Comparison of ENCODE assay signal across 10 mouse cellular contexts in genomic region chr11:103139951-103140762, GRCm38 (mm10). TPM values are rescaled to one million over a fixed set of nuclear protein-coding genes. Genes with fewer than 3 reads are reported as not detected.
A peak's percentile ranks its signal among the peaks of the same experiment; 100 is the strongest.
DNase-seq lines count a peak whose midpoint lies in the region; ATAC-seq lines count a peak whose summit lies in the region.
"Had no signal": no experiment of that assay in that cellular context is flagged by ENCODE, and none has a peak within 500 bp of the region (broad histone marks: within the 10 kb centered on the region; RNA-seq: fewer than 3 reads in every experiment).

No protein-coding gene starts in this region.

- H3K27ac ChIP-seq in heart, embryonic 11.5 days (ENCODE audit: low read depth, low read length) = 0 out of 2 replicates have a peak overlapping the region, but pooled peaks have one; percentile 82
- 0 out of 2 replicates have a peak overlapping the region, but pooled peaks have one; percentile 65 for H3K27ac ChIP-seq in midbrain, embryonic 10.5 days (replicated peaks)
- H3K27ac ChIP-seq in midbrain, embryonic 16.5 days (ENCODE audit: low read length) = no peak overlapping the region
- H3K27ac ChIP-seq in hindbrain, embryonic 16.5 days (ENCODE audit: low read depth, low read length) = peak overlapping the region; percentile 93; the same call in 1 of the 2 replicates
- H3K27ac ChIP-seq in stomach, embryonic 16.5 days (ENCODE audit: low read length) = peak overlapping the region; percentile 98
- H3K27ac ChIP-seq: midbrain, embryonic 13.5 days had no signal

- H3K4me1 ChIP-seq in heart, embryonic 11.5 days (ENCODE audit: control insufficient read depth, insufficient read depth, low read length) = peaks cover 33% of the 10 kb centered on the region
- peaks cover 41% of the 10 kb centered on the region for H3K4me1 ChIP-seq in midbrain, embryonic 10.5 days
- H3K4me1 ChIP-seq in midbrain, embryonic 16.5 days (ENCODE audit: control insufficient read depth, insufficient read depth, low read length) = peaks cover 27% of the 10 kb centered on the region
- H3K4me1 ChIP-seq in hindbrain, embryonic 16.5 days (ENCODE audit: control insufficient read depth, insufficient read depth, low read depth, low read length) = peaks cover 18% of the 10 kb centered on the region
- H3K4me1 ChIP-seq in stomach, embryonic 16.5 days (ENCODE audit: control insufficient read depth, insufficient read depth, low read length) = peaks cover 31% of the 10 kb centered on the region

- no peak overlapping the region for H3K4me3 ChIP-seq in heart, embryonic 11.5 days (ENCODE audit: low read depth, low read length)
- H3K4me3 ChIP-seq in midbrain, embryonic 10.5 days = no peak overlapping the region
- H3K4me3 ChIP-seq in midbrain, embryonic 16.5 days (ENCODE audit: low read depth, low read length) = no peak overlapping the region
- H3K4me3 ChIP-seq in hindbrain, embryonic 16.5 days (ENCODE audit: low read length) = no peak overlapping the region
- H3K4me3 ChIP-seq in stomach, embryonic 16.5 days (replicated peaks; ENCODE audit: low read length) = no peak overlapping the region
- H3K4me3 ChIP-seq: midbrain, embryonic 13.5 days had no signal

- 81% methylated on average over 14 of the region's 14 CpGs for WGBS in heart, embryonic 11.5 days (ENCODE audit: insufficient replicate concordance)
- WGBS in midbrain, embryonic 10.5 days = 83% methylated on average over 14 of the region's 14 CpGs
- WGBS in midbrain, embryonic 16.5 days = 83% methylated on average over 14 of the region's 14 CpGs
- 83% methylated on average over 14 of the region's 14 CpGs for WGBS in hindbrain, embryonic 16.5 days
- WGBS in stomach, embryonic 16.5 days = 71% methylated on average over 14 of the region's 14 CpGs

- no peak for DNase-seq in heart, adult 9 months (ENCODE audit: low spot score in 2 of 2)
- DNase-seq in midbrain, embryonic 10.5 days (ENCODE audit: low spot score) = no peak
- no peak for DNase-seq in layer of hippocampus, adult 9-11 months
- DNase-seq in urinary bladder, postnatal 10 days (ENCODE audit: low spot score) = no peak
- DNase-seq: spleen, adult 18-20 months had no signal

- H3K4me2 ChIP-seq in heart, embryonic 11.5 days = no peak overlapping the region
- no peak overlapping the region for H3K4me2 ChIP-seq in midbrain, embryonic 16.5 days (ENCODE audit: low read length)
- no peak overlapping the region for H3K4me2 ChIP-seq in hindbrain, embryonic 16.5 days (ENCODE audit: low read length)
- H3K4me2 ChIP-seq in stomach, embryonic 16.5 days (ENCODE audit: low read depth, low read length) = no peak overlapping the region
- H3K4me2 ChIP-seq: midbrain, embryonic 13.5 days had no signal

- 0 out of 2 replicates have a peak, but pooled peaks cover 8% of the 10 kb centered on the region for H3K36me3 ChIP-seq in heart, embryonic 11.5 days (ENCODE audit: control insufficient read depth, insufficient read depth, low read length)
- peaks cover 17% of the 10 kb centered on the region for H3K36me3 ChIP-seq in midbrain, embryonic 10.5 days
- H3K36me3 ChIP-seq in midbrain, embryonic 16.5 days (ENCODE audit: control insufficient read depth, insufficient read depth, low read length) = peaks cover 5% of the 10 kb centered on the region; the same call in 1 of the 2 replicates
- peaks cover 9% of the 10 kb centered on the region; the same call in 1 of the 2 replicates for H3K36me3 ChIP-seq in hindbrain, embryonic 16.5 days (ENCODE audit: control insufficient read depth, insufficient read depth, low read length)
- H3K36me3 ChIP-seq in stomach, embryonic 16.5 days (ENCODE audit: control insufficient read depth, insufficient read depth, low read length) = no peaks in the 10 kb centered on the region

- H3K9ac ChIP-seq in heart, embryonic 11.5 days (ENCODE audit: low read depth, low read length) = no peak overlapping the region
- H3K9ac ChIP-seq in midbrain, embryonic 16.5 days (ENCODE audit: low read depth, low read length) = no peak overlapping the region
- H3K9ac ChIP-seq in hindbrain, embryonic 16.5 days (ENCODE audit: low read depth, low read length) = no peak overlapping the region
- peak overlapping the region; percentile 53 for H3K9ac ChIP-seq in stomach, embryonic 16.5 days (ENCODE audit: low read length)
- H3K9ac ChIP-seq: midbrain, embryonic 13.5 days had no signal

- no peaks in the 10 kb centered on the region for H3K9me3 ChIP-seq in heart, embryonic 11.5 days (replicated peaks; ENCODE audit: control insufficient read depth, low read length)
- no peaks in the 10 kb centered on the region for H3K9me3 ChIP-seq in midbrain, embryonic 10.5 days (replicated peaks)
- H3K9me3 ChIP-seq in midbrain, embryonic 16.5 days (replicated peaks; ENCODE audit: control insufficient read depth, low read length, poor library complexity, severe bottlenecking) = no peaks in the 10 kb centered on the region
- H3K9me3 ChIP-seq in hindbrain, embryonic 16.5 days (ENCODE audit: control insufficient read depth, low read length) = no peaks in the 10 kb centered on the region
- no peaks in the 10 kb centered on the region for H3K9me3 ChIP-seq in stomach, embryonic 16.5 days (replicated peaks; ENCODE audit: control insufficient read depth, low read length)
- H3K9me3 ChIP-seq: midbrain, embryonic 13.5 days had no signal

- no peak for ATAC-seq in heart, embryonic 11.5 days (replicated peaks; ENCODE audit: insufficient number of reproducible peaks, low FRiP score, low TSS enrichment)
- ATAC-seq in midbrain, embryonic 16.5 days = no peak
- no peak for ATAC-seq in hindbrain, embryonic 16.5 days
- ATAC-seq in stomach, embryonic 16.5 days (ENCODE audit: insufficient read depth, low FRiP score) = no peak
- ATAC-seq: midbrain, embryonic 13.5 days had no signal

- no peaks in the 10 kb centered on the region for H3K27me3 ChIP-seq in heart, embryonic 11.5 days (ENCODE audit: control insufficient read depth, insufficient read depth, low read length)
- H3K27me3 ChIP-seq in midbrain, embryonic 10.5 days (ENCODE audit: low read depth, poor library complexity, severe bottlenecking) = no peaks in the 10 kb centered on the region
- no peaks in the 10 kb centered on the region for H3K27me3 ChIP-seq in midbrain, embryonic 16.5 days (ENCODE audit: control insufficient read depth, insufficient read depth, low read depth, low read length)
- no peaks in the 10 kb centered on the region for H3K27me3 ChIP-seq in hindbrain, embryonic 16.5 days (replicated peaks; ENCODE audit: control insufficient read depth, insufficient read depth, low read length)
- no peaks in the 10 kb centered on the region for H3K27me3 ChIP-seq in stomach, embryonic 16.5 days (ENCODE audit: control insufficient read depth, insufficient read depth, low read length)
- H3K27me3 ChIP-seq: midbrain, embryonic 13.5 days had no signal

RNA-seq across cellular contexts. Expression of gene Hexim2, which starts 7.9 kb away (rescaled TPM):
- 3.5 and 5.6 TPM in 2 replicates for polyA plus RNA-seq in heart, embryonic 11.5 days (2014; fragmentation: Nextera tagmentation; extraction: Ambion mirVana)
- 7.8 and 8.2 TPM in 2 replicates for polyA plus RNA-seq in midbrain, embryonic 10.5 days (2016; fragmentation: Nextera tagmentation; extraction: Ambion mirVana)
- polyA plus RNA-seq in midbrain, embryonic 16.5 days (2015; fragmentation: Nextera tagmentation; extraction: Ambion mirVana) = 29.9 and 37.0 TPM in 2 replicates
- polyA plus RNA-seq in hindbrain, embryonic 16.5 days (2015; fragmentation: Nextera tagmentation; extraction: Ambion mirVana) = 27.7 and 30.2 TPM in 2 replicates
- polyA plus RNA-seq in stomach, embryonic 16.5 days (2015; fragmentation: Nextera tagmentation; extraction: Ambion mirVana) = 6.3 and 7.9 TPM in 2 replicates

RNA-seq across cellular contexts. Expression of gene Hexim1, which starts 24.1 kb away (rescaled TPM):
- 4.2 and 4.4 TPM in 2 replicates for polyA plus RNA-seq in heart, embryonic 11.5 days (2014; fragmentation: Nextera tagmentation; extraction: Ambion mirVana)
- 2.3 and 2.7 TPM in 2 replicates for polyA plus RNA-seq in midbrain, embryonic 10.5 days (2016; fragmentation: Nextera tagmentation; extraction: Ambion mirVana)
- polyA plus RNA-seq in midbrain, embryonic 16.5 days (2015; fragmentation: Nextera tagmentation; extraction: Ambion mirVana) = 4.1 and 4.2 TPM in 2 replicates
- 4.1 and 4.7 TPM in 2 replicates for polyA plus RNA-seq in hindbrain, embryonic 16.5 days (2015; fragmentation: Nextera tagmentation; extraction: Ambion mirVana)
- polyA plus RNA-seq in stomach, embryonic 16.5 days (2015; fragmentation: Nextera tagmentation; extraction: Ambion mirVana) = 4.7 and 5.7 TPM in 2 replicates

RNA-seq across cellular contexts. Expression of gene Fmnl1, which starts 30.8 kb away (rescaled TPM):
- polyA plus RNA-seq in heart, embryonic 11.5 days (2014; fragmentation: Nextera tagmentation; extraction: Ambion mirVana) = 0.79 and 1.1 TPM in 2 replicates
- 1.1 and 1.2 TPM in 2 replicates for polyA plus RNA-seq in midbrain, embryonic 10.5 days (2016; fragmentation: Nextera tagmentation; extraction: Ambion mirVana)
- 5.7 and 6.3 TPM in 2 replicates for polyA plus RNA-seq in midbrain, embryonic 16.5 days (2015; fragmentation: Nextera tagmentation; extraction: Ambion mirVana)
- polyA plus RNA-seq in hindbrain, embryonic 16.5 days (2015; fragmentation: Nextera tagmentation; extraction: Ambion mirVana) = 7.6 and 8.6 TPM in 2 replicates
- polyA plus RNA-seq in stomach, embryonic 16.5 days (2015; fragmentation: Nextera tagmentation; extraction: Ambion mirVana) = 3.5 and 4.4 TPM in 2 replicates

RNA-seq across cellular contexts. Expression of gene Acbd4, which starts 38.7 kb away (rescaled TPM):
- polyA plus RNA-seq in heart, embryonic 11.5 days (2014; fragmentation: Nextera tagmentation; extraction: Ambion mirVana) = 11.2 and 11.8 TPM in 2 replicates
- 10.7 and 12.5 TPM in 2 replicates for polyA plus RNA-seq in midbrain, embryonic 10.5 days (2016; fragmentation: Nextera tagmentation; extraction: Ambion mirVana)
- polyA plus RNA-seq in midbrain, embryonic 16.5 days (2015; fragmentation: Nextera tagmentation; extraction: Ambion mirVana) = 11.6 and 13.0 TPM in 2 replicates
- 14.2 and 16.4 TPM in 2 replicates for polyA plus RNA-seq in hindbrain, embryonic 16.5 days (2015; fragmentation: Nextera tagmentation; extraction: Ambion mirVana)
- 31.0 and 36.4 TPM in 2 replicates for polyA plus RNA-seq in stomach, embryonic 16.5 days (2015; fragmentation: Nextera tagmentation; extraction: Ambion mirVana)

RNA-seq across cellular contexts. Expression of gene Plcd3, which starts 38.7 kb away (rescaled TPM):
- polyA plus RNA-seq in heart, embryonic 11.5 days (2014; fragmentation: Nextera tagmentation; extraction: Ambion mirVana) = 3.0 and 3.5 TPM in 2 replicates
- polyA plus RNA-seq in midbrain, embryonic 10.5 days (2016; fragmentation: Nextera tagmentation; extraction: Ambion mirVana) = 1.4 TPM in 2 replicates
- 2.8 and 3.6 TPM in 2 replicates for polyA plus RNA-seq in midbrain, embryonic 16.5 days (2015; fragmentation: Nextera tagmentation; extraction: Ambion mirVana)
- 4.7 and 4.9 TPM in 2 replicates for polyA plus RNA-seq in hindbrain, embryonic 16.5 days (2015; fragmentation: Nextera tagmentation; extraction: Ambion mirVana)
- 5.2 and 6.5 TPM in 2 replicates for polyA plus RNA-seq in stomach, embryonic 16.5 days (2015; fragmentation: Nextera tagmentation; extraction: Ambion mirVana)
